Mouse (Mus musculus) neural tube, embryonic 11.5 days (tissue): Measurements from ENCODE around the gene Npy2r. TPM values are rescaled to one million over a fixed set of nuclear protein-coding genes. Genes with fewer than 3 reads are reported as not detected.

Experiments used
- polyA plus RNA-seq: library from polyadenylated mRNA; unstranded; fragments of >200 nt; fragmentation: Nextera tagmentation; extraction: Ambion mirVana; gene quantifications from 2 replicates; pipeline ENCODE4 v1.2.1, GENCODE M21; 2014

The Npy2r gene
- polyA plus RNA-seq, 1 experiment from 2014 or later = 0.28 TPM

Other genes with a start within 250 kb of the Npy2r start
- 9.7 and 11.0 TPM in 2 replicates for gene Map9, start 190.0 kb downstream of the Npy2r start, polyA plus RNA-seq